Mouse (Mus musculus): ENCODE measurements around the gene Pxmp4. TPM values are rescaled to one million over a fixed set of nuclear protein-coding genes. Genes with fewer than 3 reads are reported as not detected.

Pxmp4 gene
- polyA plus RNA-seq, 1 experiment from 2014 or later, result 18.5 TPM

- Histone ChIP-seq H3K27me3 (ENCODE audit: control insufficient read depth, insufficient read depth, low read length) (no peaks in the 10 kb centered on the region), H3K27ac (no peak overlapping the region), H3K4me3 (replicated peaks; ENCODE audit: low read length) (no peak overlapping the region), H3K4me1 (replicated peaks; ENCODE audit: control insufficient read depth, insufficient read depth, low read length) (no peaks in the 10 kb centered on the region), H3K36me3 (replicated peaks; ENCODE audit: control insufficient read depth, insufficient read depth) (peaks cover 69% of the 10 kb centered on the region), H3K9me3 (ENCODE audit: control insufficient read depth, low read length) (peaks cover 5% of the 10 kb centered on the region; the same call in 1 of the 2 replicates), H3K4me2 (replicated peaks) (no peak overlapping the region), H3K9ac (no peak overlapping the region)
- no peak for ATAC-seq (ENCODE audit: low FRiP score)
- 97% methylated on average over 3 of the region's 3 CpGs for WGBS
- DNase-seq (ENCODE audit: low spot score), result no peak
These were observed 35.0 kb upstream of the Pxmp4 start for GRCm38 (mm10) chr2:154638521-154638920.

GRCm38 (mm10) chr2:154635826-154636225 is 32.3 kb upstream of the Pxmp4 start:
- Histone ChIP-seq H3K27ac (no peak overlapping the region), H3K36me3 (replicated peaks; ENCODE audit: control insufficient read depth, insufficient read depth) (peaks cover 72% of the 10 kb centered on the region), H3K4me3 (replicated peaks; ENCODE audit: low read length) (no peak overlapping the region), H3K27me3 (ENCODE audit: control insufficient read depth, insufficient read depth, low read length) (no peaks in the 10 kb centered on the region), H3K4me1 (replicated peaks; ENCODE audit: control insufficient read depth, insufficient read depth, low read length) (no peaks in the 10 kb centered on the region), H3K4me2 (replicated peaks) (no peak overlapping the region), H3K9me3 (ENCODE audit: control insufficient read depth, low read length) (peaks cover 5% of the 10 kb centered on the region; the same call in 1 of the 2 replicates), H3K9ac (no peak overlapping the region)
- DNase-seq (ENCODE audit: low spot score) (no peak), ATAC-seq (ENCODE audit: low FRiP score) (no peak)
- 98% methylated on average over 2 of the region's 2 CpGs for WGBS

GRCm38 (mm10) chr2:154633876-154634644 is 30.6 kb upstream of the Pxmp4 start:
- no peaks in the 10 kb centered on the region for H3K4me1 ChIP-seq (replicated peaks; ENCODE audit: control insufficient read depth, insufficient read depth, low read length)
- ATAC-seq (ENCODE audit: low FRiP score), result no peak
- no peaks in the 10 kb centered on the region for H3K27me3 ChIP-seq (ENCODE audit: control insufficient read depth, insufficient read depth, low read length)
- H3K4me2 ChIP-seq (replicated peaks), result no peak overlapping the region
- H3K9me3 ChIP-seq (ENCODE audit: control insufficient read depth, low read length), result peaks cover 5% of the 10 kb centered on the region; the same call in 1 of the 2 replicates
- peaks cover 79% of the 10 kb centered on the region for H3K36me3 ChIP-seq (replicated peaks; ENCODE audit: control insufficient read depth, insufficient read depth)
- no peak for DNase-seq (ENCODE audit: low spot score)
- H3K4me3 ChIP-seq (replicated peaks; ENCODE audit: low read length), result no peak overlapping the region
- WGBS, result 96% methylated on average over 9 of the region's 9 CpGs
- no peak overlapping the region for H3K9ac ChIP-seq
- no peak overlapping the region for H3K27ac ChIP-seq

- WGBS, result 82% methylated on average over 5 of the region's 5 CpGs
- Histone ChIP-seq H3K27ac (no peak overlapping the region), H3K27me3 (ENCODE audit: control insufficient read depth, insufficient read depth, low read length) (no peaks in the 10 kb centered on the region), H3K36me3 (replicated peaks; ENCODE audit: control insufficient read depth, insufficient read depth) (peaks cover 81% of the 10 kb centered on the region), H3K4me2 (replicated peaks) (no peak overlapping the region), H3K4me3 (replicated peaks; ENCODE audit: low read length) (no peak overlapping the region), H3K4me1 (replicated peaks; ENCODE audit: control insufficient read depth, insufficient read depth, low read length) (no peaks in the 10 kb centered on the region), H3K9ac (no peak overlapping the region), H3K9me3 (ENCODE audit: control insufficient read depth, low read length) (peaks cover under 1% of the 10 kb centered on the region; the same call in 1 of the 2 replicates)
- ATAC-seq (ENCODE audit: low FRiP score) (no peak), DNase-seq (ENCODE audit: low spot score) (no peak)
These were observed 29.7 kb upstream of the Pxmp4 start for GRCm38 (mm10) chr2:154633039-154633742.

- Histone ChIP-seq H3K4me3 (replicated peaks; ENCODE audit: low read length) (no peak overlapping the region), H3K4me2 (replicated peaks) (no peak overlapping the region), H3K4me1 (replicated peaks; ENCODE audit: control insufficient read depth, insufficient read depth, low read length) (no peaks in the 10 kb centered on the region), H3K36me3 (replicated peaks; ENCODE audit: control insufficient read depth, insufficient read depth) (peaks cover 78% of the 10 kb centered on the region), H3K27ac (no peak overlapping the region), H3K9ac (no peak overlapping the region), H3K27me3 (ENCODE audit: control insufficient read depth, insufficient read depth, low read length) (no peaks in the 10 kb centered on the region), H3K9me3 (ENCODE audit: control insufficient read depth, low read length) (no peaks in the 10 kb centered on the region)
- 93% methylated on average over 16 of the region's 16 CpGs for WGBS
- DNase-seq (ENCODE audit: low spot score) (no peak), ATAC-seq (ENCODE audit: low FRiP score) (no peak)
These were observed 28.8 kb upstream of the Pxmp4 start for GRCm38 (mm10) chr2:154632203-154632780.

- ATAC-seq (ENCODE audit: low FRiP score) (no peak), DNase-seq (ENCODE audit: low spot score) (no peak)
- Histone ChIP-seq H3K9ac (no peak overlapping the region), H3K9me3 (ENCODE audit: control insufficient read depth, low read length) (no peaks in the 10 kb centered on the region), H3K27ac (no peak overlapping the region), H3K4me2 (replicated peaks) (no peak overlapping the region), H3K4me3 (replicated peaks; ENCODE audit: low read length) (no peak overlapping the region), H3K27me3 (ENCODE audit: control insufficient read depth, insufficient read depth, low read length) (no peaks in the 10 kb centered on the region), H3K4me1 (replicated peaks; ENCODE audit: control insufficient read depth, insufficient read depth, low read length) (no peaks in the 10 kb centered on the region), H3K36me3 (replicated peaks; ENCODE audit: control insufficient read depth, insufficient read depth) (peaks cover 82% of the 10 kb centered on the region)
- 89% methylated on average over 5 of the region's 5 CpGs for WGBS
These were observed 27.0 kb upstream of the Pxmp4 start for GRCm38 (mm10) chr2:154630531-154630930.

- Histone ChIP-seq H3K9ac (no peak overlapping the region), H3K27me3 (ENCODE audit: control insufficient read depth, insufficient read depth, low read length) (no peaks in the 10 kb centered on the region), H3K36me3 (replicated peaks; ENCODE audit: control insufficient read depth, insufficient read depth) (peaks cover 64% of the 10 kb centered on the region), H3K4me1 (replicated peaks; ENCODE audit: control insufficient read depth, insufficient read depth, low read length) (no peaks in the 10 kb centered on the region), H3K27ac (no peak overlapping the region), H3K4me2 (replicated peaks) (no peak overlapping the region), H3K4me3 (replicated peaks; ENCODE audit: low read length) (no peak overlapping the region), H3K9me3 (ENCODE audit: control insufficient read depth, low read length) (0 out of 2 replicates have a peak, but pooled peaks cover 3% of the 10 kb centered on the region)
- no peak for ATAC-seq (ENCODE audit: low FRiP score)
- DNase-seq (ENCODE audit: low spot score), result no peak
These were observed 20.6 kb upstream of the Pxmp4 start for GRCm38 (mm10) chr2:154624137-154624536.

- Histone ChIP-seq H3K4me1 (replicated peaks; ENCODE audit: control insufficient read depth, insufficient read depth, low read length) (no peaks in the 10 kb centered on the region), H3K36me3 (replicated peaks; ENCODE audit: control insufficient read depth, insufficient read depth) (peaks cover 53% of the 10 kb centered on the region), H3K27me3 (ENCODE audit: control insufficient read depth, insufficient read depth, low read length) (no peaks in the 10 kb centered on the region), H3K4me2 (replicated peaks) (no peak overlapping the region), H3K27ac (no peak overlapping the region), H3K9me3 (ENCODE audit: control insufficient read depth, low read length) (0 out of 2 replicates have a peak, but pooled peaks cover 3% of the 10 kb centered on the region), H3K9ac (no peak overlapping the region), H3K4me3 (replicated peaks; ENCODE audit: low read length) (no peak overlapping the region)
- DNase-seq (ENCODE audit: low spot score), result no peak
- no peak for ATAC-seq (ENCODE audit: low FRiP score)
- WGBS, result 90% methylated on average over 5 of the region's 5 CpGs
These were observed 18.2 kb upstream of the Pxmp4 start for GRCm38 (mm10) chr2:154621684-154622083.

GRCm38 (mm10) chr2:154617061-154617460 is 13.6 kb upstream of the Pxmp4 start:
- DNase-seq (ENCODE audit: low spot score) (no peak), ATAC-seq (ENCODE audit: low FRiP score) (no peak)
- H3K27ac ChIP-seq, result no peak overlapping the region
- peaks cover 9% of the 10 kb centered on the region for H3K36me3 ChIP-seq (replicated peaks; ENCODE audit: control insufficient read depth, insufficient read depth)
- H3K4me1 ChIP-seq (replicated peaks; ENCODE audit: control insufficient read depth, insufficient read depth, low read length), result peaks cover 15% of the 10 kb centered on the region
- H3K4me3 ChIP-seq (replicated peaks; ENCODE audit: low read length), result no peak overlapping the region
- no peaks in the 10 kb centered on the region for H3K9me3 ChIP-seq (ENCODE audit: control insufficient read depth, low read length)
- H3K9ac ChIP-seq, result no peak overlapping the region
- no peaks in the 10 kb centered on the region for H3K27me3 ChIP-seq (ENCODE audit: control insufficient read depth, insufficient read depth, low read length)
- no peak overlapping the region for H3K4me2 ChIP-seq (replicated peaks)
- 89% methylated on average over 3 of the region's 3 CpGs for WGBS

Measured in hindbrain, embryonic 14.5 days (tissue).